Mouse (Mus musculus) liver, embryonic 16.5 days (tissue): ENCODE data around the gene Renbp. TPM values are rescaled to one million over a fixed set of nuclear protein-coding genes. Genes with fewer than 3 reads are reported as not detected.

Experiments
- ATAC-seq: fragments of 200-750 bp; cut with Nextera tagmentation; 2 replicates; pipeline ENCODE4 v1.8.0; 2017; ENCODE audit warnings: low read depth, mild to moderate bottlenecking, moderate number of reproducible peaks, moderate library complexity
- H3K27ac ChIP-seq: fragments of 300-500 bp; sonication (generic); 2 replicates; pipeline ENCODE4 v1.5.1; 2014; ENCODE audit warnings: mild to moderate bottlenecking, low read length
- H3K27me3 ChIP-seq: fragments of 300-500 bp; sonication (generic); 2 replicates; pipeline ENCODE4 v1.6.1; 2014; ENCODE audit warnings: low read depth, low read length, mixed read lengths; ENCODE audit not compliant: control insufficient read depth, insufficient read depth
- H3K36me3 ChIP-seq: fragments of 300-500 bp; sonication (generic); 2 replicates; pipeline ENCODE4 v1.6.1; 2014; ENCODE audit warnings: mild to moderate bottlenecking; ENCODE audit not compliant: control insufficient read depth, insufficient read depth
- H3K4me1 ChIP-seq: fragments of 300-500 bp; sonication (generic); 2 replicates; pipeline ENCODE4 v1.6.1; 2014; ENCODE audit warnings: low read depth, low read length, mixed read lengths; ENCODE audit not compliant: control insufficient read depth
- H3K4me2 ChIP-seq: fragments of 300-500 bp; sonication (generic); 2 replicates; pipeline ENCODE4 v1.6.1; 2014; ENCODE audit warnings: low read depth, low read length, mixed read lengths
- H3K4me3 ChIP-seq: fragments of 300-500 bp; sonication (generic); 2 replicates; pipeline ENCODE4 v1.5.1; 2014; ENCODE audit warnings: low read depth, mild to moderate bottlenecking, low read length
- H3K9ac ChIP-seq: fragments of 300-500 bp; sonication (generic); 2 replicates; pipeline ENCODE4 v1.6.1; 2014; ENCODE audit warnings: low read depth, low read length
- H3K9me3 ChIP-seq: fragments of 300-500 bp; sonication (generic); replicated peaks from 2 replicates; pipeline ENCODE4 v1.6.1; 2016; ENCODE audit warnings: low read length; ENCODE audit not compliant: control insufficient read depth
- WGBS: fragments of 180-500 bp; shearing (Covaris S2); extraction: QIAGEN DNeasy Blood & Tissue Kit; methylation state at CpG from one replicate; pipeline ENCODE4 v1.1.7; 2014; ENCODE audit not compliant: insufficient replicate concordance; 5-methylcytosine and 5-hydroxymethylcytosine counted together
- polyA plus RNA-seq: library from polyadenylated mRNA; unstranded; fragments of >200 nt; fragmentation: Nextera tagmentation; extraction: Ambion mirVana; gene quantifications from 2 replicates; pipeline ENCODE4 v1.2.1, GENCODE M21; 2015

Gene Renbp
- polyA plus RNA-seq, 1 experiment from 2014 or later: 24.6 TPM

- H3K4me3 ChIP-seq: peak overlapping the region; percentile 35; the same call in 1 of the 2 replicates
- H3K27me3 ChIP-seq: peaks cover 25% of the 10 kb centered on the region
- 25% methylated on average over 16 of the region's 16 CpGs for WGBS
- ATAC-seq: no peak
- no peaks in the 10 kb centered on the region for H3K9me3 ChIP-seq
- H3K4me1 ChIP-seq: no peaks in the 10 kb centered on the region; the same call in 1 of the 2 replicates
- no peak overlapping the region for H3K9ac ChIP-seq
- no peak overlapping the region for H3K27ac ChIP-seq
- no peaks in the 10 kb centered on the region for H3K36me3 ChIP-seq
- H3K4me2 ChIP-seq: peak overlapping the region; percentile 41
Measured at GRCm38 (mm10) chrX:73881036-73881427, 49.6 kb downstream of the Renbp start.

GRCm38 (mm10) chrX:73880194-73881035 lies 50.2 kb downstream of the Renbp start:
- Histone ChIP-seq H3K9me3 (no peaks in the 10 kb centered on the region), H3K4me1 (no peaks in the 10 kb centered on the region; the same call in 1 of the 2 replicates), H3K36me3 (no peaks in the 10 kb centered on the region), H3K27me3 (peaks cover 25% of the 10 kb centered on the region), H3K27ac (no peak overlapping the region), H3K4me2 (peak overlapping the region; percentile 41), H3K9ac (no peak overlapping the region), H3K4me3 (peak overlapping the region; percentile 35)
- no peak for ATAC-seq
- 21% methylated on average over 33 of the region's 48 CpGs for WGBS

GRCm38 (mm10) chrX:73877014-73877413 lies 53.6 kb downstream of the Renbp start:
- WGBS: 50% methylated on average over 1 of the region's 1 CpGs
- H3K9me3 ChIP-seq: no peaks in the 10 kb centered on the region
- no peak overlapping the region for H3K4me3 ChIP-seq
- H3K27me3 ChIP-seq: peaks cover 25% of the 10 kb centered on the region
- no peak overlapping the region for H3K9ac ChIP-seq
- no peaks in the 10 kb centered on the region for H3K36me3 ChIP-seq
- ATAC-seq: no peak
- H3K27ac ChIP-seq: no peak overlapping the region
- no peaks in the 10 kb centered on the region; the same call in 1 of the 2 replicates for H3K4me1 ChIP-seq
- H3K4me2 ChIP-seq: no peak overlapping the region

- Histone ChIP-seq H3K27ac (no peak overlapping the region), H3K36me3 (no peaks in the 10 kb centered on the region), H3K9me3 (no peaks in the 10 kb centered on the region), H3K4me2 (no peak overlapping the region), H3K9ac (no peak overlapping the region), H3K4me3 (no peak overlapping the region), H3K27me3 (peaks cover 15% of the 10 kb centered on the region), H3K4me1 (no peaks in the 10 kb centered on the region; the same call in 1 of the 2 replicates)
- 72% methylated on average over 2 of the region's 2 CpGs for WGBS
- ATAC-seq: no peak
Measured at GRCm38 (mm10) chrX:73875881-73876280, 54.8 kb downstream of the Renbp start.

Other genes with a start within 250 kb of the Renbp start
- 129 and 137 TPM in 2 replicates for gene Bcap31, start 214.7 kb downstream of the Renbp start, polyA plus RNA-seq
- gene Abcd1, start 214.3 kb downstream of the Renbp start, polyA plus RNA-seq: 8.0 and 8.1 TPM in 2 replicates
- 0.23 and 0.47 TPM in 2 replicates for gene Plxnb3, start 173.8 kb downstream of the Renbp start, polyA plus RNA-seq
- 1.1 and 2.9 TPM in 2 replicates for gene Srpk3, start 156.4 kb downstream of the Renbp start, polyA plus RNA-seq
- gene Idh3g, start 144.0 kb downstream of the Renbp start, polyA plus RNA-seq: 111 and 112 TPM in 2 replicates
- 158 and 167 TPM in 2 replicates for gene Ssr4, start 143.8 kb downstream of the Renbp start, polyA plus RNA-seq
- 0.02 and 0.08 TPM in 2 replicates for gene Pdzd4, start 105.9 kb downstream of the Renbp start, polyA plus RNA-seq
- 0.08 and 0.25 TPM in 2 replicates for gene Avpr2, start 38.7 kb downstream of the Renbp start, polyA plus RNA-seq
- gene L1cam, start 34.7 kb downstream of the Renbp start, polyA plus RNA-seq: 0.16 and 0.35 TPM in 2 replicates
- gene Arhgap4, start 9.0 kb downstream of the Renbp start, polyA plus RNA-seq: 6.6 and 7.7 TPM in 2 replicates
- gene Naa10, start 8.9 kb downstream of the Renbp start, polyA plus RNA-seq: 69.0 and 70.6 TPM in 2 replicates
- 28.0 and 31.1 TPM in 2 replicates for gene Hcfc1, start 35.5 kb upstream of the Renbp start, polyA plus RNA-seq
- 19.9 and 25.7 TPM in 2 replicates for gene Irak1, start 93.1 kb upstream of the Renbp start, polyA plus RNA-seq
- not detected in 2 replicates for gene Opn1mw, start 196.6 kb upstream of the Renbp start, polyA plus RNA-seq
- gene Mecp2, start 204.5 kb upstream of the Renbp start, polyA plus RNA-seq: 5.5 and 5.7 TPM in 2 replicates
- not detected in 2 replicates for gene Tex28, start 237.0 kb upstream of the Renbp start, polyA plus RNA-seq
- not detected in 2 replicates for gene Tktl1, start 246.4 kb upstream of the Renbp start, polyA plus RNA-seq